Mouse (Mus musculus): ENCODE results near the gene Nup205. TPM values are rescaled to one million over a fixed set of nuclear protein-coding genes. Genes with fewer than 3 reads are reported as not detected.
A peak's percentile ranks its signal among the peaks of the same experiment; 100 is the strongest.

Nup205 gene
- polyA plus RNA-seq, 1 experiment from 2014 or later: 43.6 TPM

- ATAC-seq: no peak
- no peak for TF ChIP-seq CTCF (IDR thresholded peaks at IDR 0.05)
- POLR2A ChIA-PET: no interaction called here
- no peak for DNase-seq (ENCODE audit: low read depth, low spot score)
- in situ Hi-C loops (cut with MboI; ENCODE audit: low pct_unique_long_range_greater_than_20kb): loop anchor here (5.0 to 10.0 kb wide), 2 partner anchors 123 to 315 kb away; no protein-coding TSS in a partner anchor
- CTCF ChIA-PET: interaction anchor here (1.2 to 5.8 kb wide), 3 partner anchors 75 to 316 kb away, joined by 4 to 30 read pairs (median 4); no protein-coding TSS in a partner anchor
- H3K27me3 ChIP-seq: no peaks in the 10 kb centered on the region
Measured at GRCm38 (mm10) chr6:35251807-35252476, 74.7 kb downstream of the Nup205 start.

GRCm38 (mm10) chr6:35252477-35253346 lies 75.5 kb downstream of the Nup205 start:
- POLR2A ChIA-PET: no interaction called here

GRCm38 (mm10) chr6:35253474-35253873 lies 76.3 kb downstream of the Nup205 start:
- CTCF ChIA-PET: interaction anchor here (1.5 to 5.8 kb wide), 2 partner anchors 126 to 314 kb away, joined by 4 to 30 read pairs; no protein-coding TSS in a partner anchor
- POLR2A ChIA-PET: no interaction called here
- DNase-seq (ENCODE audit: low read depth, low spot score): no peak
- TF ChIP-seq CTCF (IDR thresholded peaks at IDR 0.05): no peak
- ATAC-seq: no peak
- no peaks in the 10 kb centered on the region for H3K27me3 ChIP-seq
- in situ Hi-C loops (cut with MboI; ENCODE audit: low pct_unique_long_range_greater_than_20kb): loop anchor here (5.0 to 10.0 kb wide), 2 partner anchors 121 to 314 kb away; no protein-coding TSS in a partner anchor

More at GRCm38 (mm10) chr6:35252477-35253346, 75.5 kb downstream of the Nup205 start:
- ATAC-seq: peak; percentile 97
- no peaks in the 10 kb centered on the region for H3K27me3 ChIP-seq
- CTCF ChIA-PET: interaction anchor here (1.2 to 5.8 kb wide), 3 partner anchors 74 to 315 kb away, joined by 4 to 30 read pairs (median 4); no protein-coding TSS in a partner anchor
- peak; percentile 90 for TF ChIP-seq CTCF (IDR thresholded peaks at IDR 0.05)
- peak; percentile 79 for DNase-seq (ENCODE audit: low read depth, low spot score)
- in situ Hi-C loops (cut with MboI; ENCODE audit: low pct_unique_long_range_greater_than_20kb): loop anchor here (5.0 to 10.0 kb wide), 2 partner anchors 122 to 315 kb away; no protein-coding TSS in a partner anchor

- CTCF ChIA-PET: interaction anchor here (5.8 kb wide), 1 partner anchor 126 kb away, joined by 30 read pairs; no protein-coding TSS in a partner anchor
- TF ChIP-seq CTCF (IDR thresholded peaks at IDR 0.05): no peak
- ATAC-seq (no peak), DNase-seq (ENCODE audit: low read depth, low spot score) (no peak)
- H3K27me3 ChIP-seq: no peaks in the 10 kb centered on the region
- POLR2A ChIA-PET: interaction anchor here (0.6 to 1.0 kb wide), 2 partner anchors 60 to 154 kb away, joined by 3 to 10 read pairs; no protein-coding TSS in a partner anchor
- in situ Hi-C loops (cut with MboI; ENCODE audit: low pct_unique_long_range_greater_than_20kb): loop anchor here (5.0 to 10.0 kb wide), 2 partner anchors 120 to 313 kb away; no protein-coding TSS in a partner anchor
Measured at GRCm38 (mm10) chr6:35254136-35254904, 77.1 kb downstream of the Nup205 start.

GRCm38 (mm10) chr6:35255017-35255416 lies 77.8 kb downstream of the Nup205 start:
- DNase-seq (ENCODE audit: low read depth, low spot score): no peak
- no peaks in the 10 kb centered on the region for H3K27me3 ChIP-seq
- no peak for ATAC-seq
- TF ChIP-seq CTCF (IDR thresholded peaks at IDR 0.05): no peak
- POLR2A ChIA-PET: interaction anchor here (1.0 kb wide), 1 partner anchor 155 kb away, joined by 3 read pairs; no protein-coding TSS in a partner anchor
- in situ Hi-C loops (cut with MboI; ENCODE audit: low pct_unique_long_range_greater_than_20kb): loop anchor here (10.0 kb wide), 1 partner anchor 120 kb away; no protein-coding TSS in a partner anchor
- CTCF ChIA-PET: interaction anchor here (5.8 kb wide), 1 partner anchor 125 kb away, joined by 30 read pairs; no protein-coding TSS in a partner anchor

- ChIA-PET POLR2A (interaction anchor here (0.7 kb wide), 1 partner anchor 281 kb away, joined by 3 read pairs; no protein-coding TSS in a partner anchor), CTCF (interaction anchor here (0.9 to 1.4 kb wide), 3 partner anchors 11 to 123 kb away, joined by 3 to 6 read pairs (median 5); no protein-coding TSS in a partner anchor)
- no peak for ATAC-seq
- TF ChIP-seq CTCF (IDR thresholded peaks at IDR 0.05): no peak
- in situ Hi-C loops (cut with MboI; ENCODE audit: low pct_unique_long_range_greater_than_20kb): loop anchor here (10.0 kb wide), 1 partner anchor 118 kb away; no protein-coding TSS in a partner anchor
- DNase-seq (ENCODE audit: low read depth, low spot score): peak; percentile 68
- H3K27me3 ChIP-seq: no peaks in the 10 kb centered on the region
Measured at GRCm38 (mm10) chr6:35256691-35257090, 79.5 kb downstream of the Nup205 start.

- CTCF ChIA-PET: interaction anchor here (1.4 kb wide), 1 partner anchor 59 kb away, joined by 3 read pairs; no protein-coding TSS in a partner anchor
- DNase-seq (ENCODE audit: low read depth, low spot score) (no peak), ATAC-seq (no peak)
- in situ Hi-C loops (cut with MboI; ENCODE audit: low pct_unique_long_range_greater_than_20kb): loop anchor here (10.0 kb wide), 1 partner anchor 117 kb away; no protein-coding TSS in a partner anchor
- H3K27me3 ChIP-seq: no peaks in the 10 kb centered on the region
- no peak for TF ChIP-seq CTCF (IDR thresholded peaks at IDR 0.05)
- POLR2A ChIA-PET: no interaction called here
Measured at GRCm38 (mm10) chr6:35257626-35258190, 80.5 kb downstream of the Nup205 start.

- POLR2A ChIA-PET: no interaction called here
- DNase-seq (ENCODE audit: low read depth, low spot score): no peak
- in situ Hi-C loops (cut with MboI; ENCODE audit: low pct_unique_long_range_greater_than_20kb): loop anchor here (10.0 kb wide), 1 partner anchor 116 kb away; no protein-coding TSS in a partner anchor
- TF ChIP-seq CTCF (IDR thresholded peaks at IDR 0.05): no peak
- no peak for ATAC-seq
- CTCF ChIA-PET: interaction anchor here (0.6 kb wide), 1 partner anchor 100 kb away, joined by 3 read pairs; no protein-coding TSS in a partner anchor
- H3K27me3 ChIP-seq: no peaks in the 10 kb centered on the region
Measured at GRCm38 (mm10) chr6:35258922-35259321, 81.7 kb downstream of the Nup205 start.

- in situ Hi-C loops (cut with MboI; ENCODE audit: low pct_unique_long_range_greater_than_20kb): loop anchor here (10.0 kb wide), 1 partner anchor 115 kb away; no protein-coding TSS in a partner anchor
- ChIA-PET CTCF (interaction anchor here (0.8 kb wide), 1 partner anchor 9 kb away, joined by 3 read pairs; no protein-coding TSS in a partner anchor), POLR2A (no interaction called here)
- DNase-seq (ENCODE audit: low read depth, low spot score) (no peak), ATAC-seq (no peak)
- TF ChIP-seq CTCF (IDR thresholded peaks at IDR 0.05): no peak
- no peaks in the 10 kb centered on the region for H3K27me3 ChIP-seq
Measured at GRCm38 (mm10) chr6:35259526-35259925, 82.3 kb downstream of the Nup205 start.
